Mouse (Mus musculus): Measurements from ENCODE around the gene Taar3. TPM values are rescaled to one million over a fixed set of nuclear protein-coding genes. Genes with fewer than 3 reads are reported as not detected.

Gene Taar3
- polyA plus RNA-seq, 1 experiment from 2014 or later: not detected

Other genes starting within 250 kb of the Taar3 start
- 97.0 and 101 TPM in 2 replicates for gene Rps12, start 162.3 kb upstream of the Taar3 start, polyA plus RNA-seq (2016; fragmentation: Nextera tagmentation; extraction: Ambion mirVana)
- gene Slc18b1, start 152.6 kb upstream of the Taar3 start, polyA plus RNA-seq (2016; fragmentation: Nextera tagmentation; extraction: Ambion mirVana): 6.6 and 9.5 TPM in 2 replicates
- gene Vnn3, start 98.1 kb upstream of the Taar3 start, polyA plus RNA-seq (2016; fragmentation: Nextera tagmentation; extraction: Ambion mirVana): not detected in 2 replicates
- 6.9 and 7.0 TPM in 2 replicates for gene Vnn1, start 54.9 kb upstream of the Taar3 start, polyA plus RNA-seq (2016; fragmentation: Nextera tagmentation; extraction: Ambion mirVana)
- gene Taar1, start 29.2 kb upstream of the Taar3 start, polyA plus RNA-seq (2016; fragmentation: Nextera tagmentation; extraction: Ambion mirVana): not detected in 2 replicates
- gene Taar2, start 11.0 kb upstream of the Taar3 start, polyA plus RNA-seq (2016; fragmentation: Nextera tagmentation; extraction: Ambion mirVana): not detected in 2 replicates
- not detected in 2 replicates for gene Taar4, start 10.9 kb downstream of the Taar3 start, polyA plus RNA-seq (2016; fragmentation: Nextera tagmentation; extraction: Ambion mirVana)
- gene Taar5, start 21.1 kb downstream of the Taar3 start, polyA plus RNA-seq (2016; fragmentation: Nextera tagmentation; extraction: Ambion mirVana): not detected in 2 replicates
- not detected in 2 replicates for gene Taar6, start 36.1 kb downstream of the Taar3 start, polyA plus RNA-seq (2016; fragmentation: Nextera tagmentation; extraction: Ambion mirVana)
- not detected in 2 replicates for gene Taar7a, start 43.9 kb downstream of the Taar3 start, polyA plus RNA-seq (2016; fragmentation: Nextera tagmentation; extraction: Ambion mirVana)
- not detected in 2 replicates for gene Taar7b, start 50.4 kb downstream of the Taar3 start, polyA plus RNA-seq (2016; fragmentation: Nextera tagmentation; extraction: Ambion mirVana)
- gene Taar7d, start 77.7 kb downstream of the Taar3 start, polyA plus RNA-seq (2016; fragmentation: Nextera tagmentation; extraction: Ambion mirVana): not detected in 2 replicates
- gene Taar7e, start 88.1 kb downstream of the Taar3 start, polyA plus RNA-seq (2016; fragmentation: Nextera tagmentation; extraction: Ambion mirVana): not detected in 2 replicates
- not detected in 2 replicates for gene Taar7f, start 100.0 kb downstream of the Taar3 start, polyA plus RNA-seq (2016; fragmentation: Nextera tagmentation; extraction: Ambion mirVana)
- gene Taar8a, start 126.9 kb downstream of the Taar3 start, polyA plus RNA-seq (2016; fragmentation: Nextera tagmentation; extraction: Ambion mirVana): not detected in 2 replicates
- not detected in 2 replicates for gene Taar8b, start 142.7 kb downstream of the Taar3 start, polyA plus RNA-seq (2016; fragmentation: Nextera tagmentation; extraction: Ambion mirVana)
- gene Taar8c, start 152.4 kb downstream of the Taar3 start, polyA plus RNA-seq (2016; fragmentation: Nextera tagmentation; extraction: Ambion mirVana): not detected in 2 replicates
- gene Taar9, start 160.0 kb downstream of the Taar3 start, polyA plus RNA-seq (2016; fragmentation: Nextera tagmentation; extraction: Ambion mirVana): not detected in 2 replicates
- 86.9 and 92.5 TPM in 2 replicates for gene Stx7, start 199.7 kb downstream of the Taar3 start, polyA plus RNA-seq (2016; fragmentation: Nextera tagmentation; extraction: Ambion mirVana)

Data from heart, embryonic 12.5 days (tissue).